Mouse (Mus musculus) ES-Bruce4 (cell line): ENCODE data around the gene Cdkl3.

ENCODE experiments used
- CTCF ChIP-seq: IDR thresholded peaks from one replicate; pipeline ENCODE4 v1.8.1; 2011; ENCODE audit warnings: low read depth, low read length
- EP300 ChIP-seq: IDR thresholded peaks from 2 replicates; pipeline ENCODE4 v1.6.1; 2011; ENCODE audit warnings: low read depth, low read length; ENCODE audit not compliant: insufficient read depth
- POLR2A ChIP-seq: IDR thresholded peaks from one replicate; pipeline ENCODE4 v1.8.1; 2011; ENCODE audit warnings: low read length; ENCODE audit not compliant: insufficient read depth

DNA sequence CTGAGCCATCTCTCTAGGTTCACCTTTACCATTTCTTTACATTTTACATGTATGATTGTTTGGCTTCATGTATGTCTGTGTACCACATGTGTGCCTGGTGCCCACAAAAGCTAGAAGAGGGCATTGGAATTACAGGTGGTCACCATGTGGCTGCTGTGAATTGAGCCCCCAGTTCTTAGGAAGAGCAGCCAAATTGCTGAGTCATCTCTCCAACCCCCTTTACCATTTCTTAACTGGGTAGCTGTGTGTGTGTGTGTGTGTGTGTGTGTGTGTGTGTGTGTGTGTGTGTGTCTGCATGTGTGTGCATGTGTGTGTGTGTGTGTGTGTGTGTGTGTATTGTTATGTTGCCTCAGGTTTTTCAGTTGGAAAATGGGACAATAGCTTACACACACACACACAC, 40.1 kb downstream of the Cdkl3 start:
- TF ChIP-seq CTCF = no peak
- no peak for TF ChIP-seq POLR2A
- no peak for TF ChIP-seq EP300
